Mouse (Mus musculus) frontal cortex, adult (tissue): ENCODE results near the gene Htr5a.

Experiments used
- ATAC-seq: cut with Nextera tagmentation; 2 replicates; pipeline ENCODE4 v1.9.2; 2017; ENCODE audit warnings: mild to moderate bottlenecking, moderate library complexity, mixed read lengths; ENCODE audit not compliant: low TSS enrichment

Htr5a gene

GRCm38 (mm10) chr5:27841701-27842295 is at the start of gene Htr5a:
Htr5a (plus strand) TSS chr5:27842149.
- ATAC-seq, result peak; percentile 83

DNA sequence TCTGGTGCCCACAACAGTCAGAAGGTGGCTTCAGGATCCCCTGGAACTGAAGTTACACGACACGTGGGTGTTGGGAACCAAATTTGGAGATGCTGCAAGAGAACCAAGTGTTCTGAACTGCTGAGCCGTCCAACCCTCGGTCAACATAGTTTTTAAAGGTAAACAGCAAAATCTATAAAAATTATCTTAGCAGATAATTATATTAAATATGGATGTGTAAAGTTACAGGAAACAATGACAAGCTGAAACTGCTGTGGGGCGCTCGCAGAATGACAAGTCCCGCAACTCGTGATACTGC is 49.8 kb upstream of the Htr5a start:
- no peak for ATAC-seq

- ATAC-seq, result no peak
These were observed 49.3 kb upstream of the Htr5a start for GRCm38 (mm10) chr5:27792531-27793205.

GRCm38 (mm10) chr5:27793923-27794322 is 48.0 kb upstream of the Htr5a start:
- ATAC-seq, result 0 out of 2 replicates have a peak, but pooled peaks have one; percentile 11

DNA sequence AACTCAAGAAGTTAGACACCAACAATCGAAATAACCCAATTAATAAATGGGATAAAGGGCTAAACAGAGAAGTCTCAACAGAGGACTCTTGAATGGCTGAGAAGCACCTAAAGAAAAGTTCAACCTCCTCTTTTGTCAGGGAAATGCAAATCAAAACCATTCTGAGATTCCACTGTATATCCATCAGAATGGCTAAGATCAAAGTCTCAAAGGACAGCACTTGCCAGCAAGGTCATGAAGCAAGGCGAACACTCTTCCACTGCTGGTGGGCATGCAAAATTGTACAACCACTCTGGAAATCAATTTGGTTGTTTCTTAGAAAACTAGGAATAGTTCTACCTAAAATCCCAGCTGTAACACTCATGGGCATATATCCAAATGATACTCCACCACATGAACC is 27.7 kb upstream of the Htr5a start:
- no peak for ATAC-seq

GRCm38 (mm10) chr5:27818840-27819672 is 22.9 kb upstream of the Htr5a start:
- no peak for ATAC-seq

DNA sequence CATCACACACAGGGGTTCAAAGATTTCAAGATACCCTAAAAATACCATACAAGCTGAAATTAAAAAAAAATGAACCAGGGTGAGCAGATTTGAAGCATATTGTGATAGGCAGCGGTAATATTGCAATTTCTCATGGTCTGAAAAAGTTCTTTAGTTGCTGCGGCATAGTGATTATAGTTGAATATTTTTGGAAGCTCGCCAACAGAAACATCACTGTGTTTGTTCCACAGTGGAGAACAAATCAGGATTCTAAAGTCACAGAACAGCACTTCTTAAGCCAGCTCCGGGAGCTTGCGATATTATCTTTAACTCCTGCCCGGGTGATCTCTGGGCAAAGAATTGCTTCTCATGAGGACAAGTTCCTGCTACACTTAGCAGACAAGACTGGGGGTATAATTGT is 20.8 kb upstream of the Htr5a start:
- ATAC-seq, result no peak

DNA sequence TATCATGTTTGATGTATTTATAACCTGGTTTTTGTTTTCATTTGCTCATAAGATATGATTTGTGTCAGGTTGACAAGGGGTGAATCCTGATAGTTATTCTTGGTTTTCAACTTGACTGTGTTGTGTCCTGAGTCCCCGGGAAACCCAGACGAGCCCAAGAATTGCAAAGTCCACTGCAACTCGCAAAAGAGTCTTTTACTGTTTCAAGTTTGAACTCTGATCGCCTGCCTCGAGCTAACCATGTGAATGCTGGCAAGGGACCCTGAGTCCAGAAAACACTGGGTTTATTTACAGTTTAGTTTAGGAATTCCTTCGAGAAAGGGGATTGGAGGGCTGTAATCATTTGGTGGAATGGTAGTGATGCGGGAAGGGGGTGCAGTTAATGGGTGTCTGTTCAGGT is 14.0 kb upstream of the Htr5a start:
- no peak for ATAC-seq

DNA sequence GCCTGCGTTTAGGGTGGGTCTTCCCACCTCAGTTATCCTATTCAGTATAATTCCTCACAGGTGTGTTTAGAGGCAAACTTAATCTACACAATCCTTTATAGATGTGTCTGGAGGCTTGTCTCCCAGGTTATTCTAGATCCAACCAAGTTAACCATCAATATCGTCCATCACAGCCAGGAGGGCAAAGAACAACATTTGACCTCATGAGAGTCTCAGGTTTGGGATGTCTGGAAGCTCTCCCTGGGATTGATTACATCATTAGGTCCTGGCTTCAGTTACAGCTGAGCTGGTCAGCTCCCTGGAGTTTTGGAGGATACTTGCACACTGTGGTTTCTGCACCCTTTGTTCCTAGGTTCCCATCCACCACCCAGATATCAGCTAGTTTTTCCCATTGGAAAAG is 6.9 kb upstream of the Htr5a start:
- ATAC-seq, result no peak

- ATAC-seq, result no peak
These were observed 3.9 kb upstream of the Htr5a start for GRCm38 (mm10) chr5:27838061-27838460.

DNA sequence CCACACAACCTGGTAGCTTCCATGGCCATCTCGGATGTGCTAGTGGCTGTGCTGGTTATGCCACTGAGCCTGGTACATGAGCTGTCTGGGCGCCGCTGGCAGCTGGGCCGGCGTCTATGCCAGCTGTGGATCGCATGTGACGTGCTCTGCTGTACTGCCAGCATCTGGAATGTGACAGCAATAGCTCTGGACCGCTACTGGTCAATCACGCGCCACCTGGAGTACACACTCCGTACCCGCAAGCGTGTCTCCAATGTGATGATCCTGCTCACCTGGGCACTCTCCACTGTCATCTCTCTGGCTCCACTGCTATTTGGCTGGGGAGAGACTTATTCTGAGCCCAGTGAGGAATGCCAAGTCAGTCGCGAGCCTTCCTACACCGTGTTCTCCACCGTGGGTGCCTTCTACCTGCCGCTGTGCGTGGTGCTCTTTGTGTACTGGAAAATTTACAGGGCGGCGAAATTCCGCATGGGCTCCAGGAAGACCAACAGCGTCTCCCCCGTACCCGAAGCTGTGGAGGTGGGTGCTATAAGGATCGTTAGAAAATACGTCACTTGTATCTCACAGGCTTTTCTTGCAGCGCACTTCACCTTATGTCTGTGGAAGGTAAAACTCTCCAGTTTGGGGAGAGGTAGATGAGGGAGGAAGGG is 847 bp downstream of the Htr5a start:
- ATAC-seq, result peak; percentile 42

- ATAC-seq, result no peak
These were observed 5.0 kb downstream of the Htr5a start for GRCm38 (mm10) chr5:27846979-27847378.

DNA sequence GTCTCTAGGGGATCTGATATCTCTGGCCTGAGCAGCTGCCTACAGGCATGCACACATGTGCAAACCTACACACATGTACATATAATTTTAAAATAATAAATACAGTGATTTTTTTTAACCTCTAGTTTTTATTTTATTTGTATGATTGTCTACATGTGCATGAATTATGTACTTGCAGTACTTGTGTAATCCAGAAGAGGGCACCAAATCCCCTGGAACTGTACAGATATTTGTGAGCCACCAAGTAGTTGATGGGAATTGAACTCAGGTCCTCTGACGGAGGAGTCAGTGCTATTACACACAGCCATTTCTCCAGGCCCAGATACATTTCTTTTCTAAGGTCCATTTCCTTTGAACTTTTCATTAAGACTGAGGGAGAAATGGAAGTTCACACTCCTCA is 12.3 kb downstream of the Htr5a start:
- no peak for ATAC-seq

- ATAC-seq, result peak; percentile 27; the same call in 1 of the 2 replicates
These were observed 13.8 kb downstream of the Htr5a start for GRCm38 (mm10) chr5:27855726-27856125.

DNA sequence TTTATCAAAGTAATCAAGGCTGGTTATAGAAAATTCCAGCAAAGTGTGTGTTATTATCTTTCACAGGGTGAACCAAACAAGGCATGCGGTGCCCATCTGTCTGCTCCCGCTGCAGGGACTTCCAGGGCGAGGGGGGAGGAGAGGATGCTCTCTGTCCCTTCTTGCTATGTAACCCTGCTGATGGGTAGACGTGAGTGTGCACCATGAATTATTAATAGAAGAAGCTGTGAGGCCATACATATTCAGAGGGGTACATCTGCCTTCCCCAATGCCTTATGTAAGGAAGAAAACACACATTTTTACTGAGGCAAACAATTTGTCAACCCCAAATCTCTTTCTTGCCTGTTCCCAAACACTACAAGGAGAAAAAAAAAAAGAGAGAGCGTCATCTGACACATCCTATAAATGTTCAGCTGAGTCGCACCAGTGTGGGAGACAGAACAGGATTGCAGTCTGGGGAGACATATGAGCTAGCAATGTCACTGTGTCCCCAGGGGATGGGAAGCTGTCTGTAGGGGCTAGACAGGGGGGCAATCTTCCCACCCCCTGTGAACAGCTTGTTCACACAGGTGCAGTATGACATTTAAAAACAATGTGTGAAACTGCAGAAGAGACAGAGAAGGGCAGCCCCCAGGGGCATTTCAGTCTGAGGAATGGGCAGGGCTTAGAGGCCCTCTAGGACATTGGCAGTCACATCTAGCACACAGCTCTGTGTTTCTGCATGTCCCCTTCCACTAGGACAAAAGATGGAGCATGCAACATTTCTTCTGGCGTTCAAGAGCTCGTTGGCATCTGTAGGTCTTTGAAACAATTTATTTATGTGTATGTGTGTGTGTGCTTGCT is 31.5 kb downstream of the Htr5a start:
- ATAC-seq, result peak; percentile 91

GRCm38 (mm10) chr5:27874211-27874610 is 32.3 kb downstream of the Htr5a start:
- ATAC-seq, result peak; percentile 78

GRCm38 (mm10) chr5:27875341-27876105 is 33.6 kb downstream of the Htr5a start:
- no peak for ATAC-seq

GRCm38 (mm10) chr5:27878356-27878755 is 36.4 kb downstream of the Htr5a start:
- ATAC-seq, result no peak

DNA sequence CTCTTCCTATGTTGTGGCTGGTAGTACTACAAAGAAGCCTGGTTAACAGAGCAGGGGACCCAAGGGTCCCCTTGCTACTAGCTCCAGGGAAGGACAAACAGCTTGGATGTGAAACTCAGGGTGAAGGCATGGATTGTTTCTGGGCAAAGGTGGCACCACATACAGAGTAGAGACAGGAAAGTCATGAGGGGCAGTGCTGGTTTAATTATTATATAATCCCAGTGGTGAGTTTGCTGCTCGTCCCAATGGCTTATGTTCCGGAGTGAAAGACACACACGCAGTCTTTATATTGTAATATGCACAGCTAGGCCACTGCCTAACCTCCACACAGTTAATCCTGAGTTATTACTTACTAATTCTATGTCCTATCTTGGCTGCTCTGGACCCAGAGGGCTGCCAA is 37.8 kb downstream of the Htr5a start:
- no peak for ATAC-seq

GRCm38 (mm10) chr5:27880329-27881036 is 38.5 kb downstream of the Htr5a start:
- no peak for ATAC-seq
